Mouse (Mus musculus): Measurements from ENCODE around the gene BC005561. TPM values are rescaled to one million over a fixed set of nuclear protein-coding genes. Genes with fewer than 3 reads are reported as not detected.

The BC005561 gene
- total RNA-seq, 4 experiments from 2014 or later, result 8.4 to 13.9 (median 10.1) TPM

Other genes starting within 250 kb of the BC005561 start
- gene Ibsp, start 209.2 kb upstream of the BC005561 start, total RNA-seq (2022), result under 1 TPM in 2 of 4 experiments, not detected in 2; 0.12 to 0.35 TPM
- gene Mepe, start 183.0 kb upstream of the BC005561 start, total RNA-seq (2022), result not detected
- gene Spp1, start 73.2 kb upstream of the BC005561 start, total RNA-seq (2022), result 100 to 1,000 TPM in 2 of 4 experiments, 10 to 100 TPM in 2; 14.1 to 367 (median 92.9) TPM
- 10 to 100 TPM; 44.1 to 68.0 (median 53.9) TPM for gene Pkd2, start 48.9 kb upstream of the BC005561 start, total RNA-seq (2022)